Mouse (Mus musculus) MEL (cell line): ENCODE results near the gene Sumf1. TPM values are rescaled to one million over a fixed set of nuclear protein-coding genes. Genes with fewer than 3 reads are reported as not detected.

ENCODE experiments used
- DNase-seq: peaks from one replicate; pipeline ENCODE4 v3.0.0; 2011; ENCODE audit warnings: low read depth, low spot score
- H3K27ac ChIP-seq: 2 replicates; pipeline ENCODE4 v1.5.1; 2012; ENCODE audit warnings: low read depth, mild to moderate bottlenecking, control low read depth, low read length, moderate library complexity; ENCODE audit not compliant: control insufficient read depth
- H3K27me3 ChIP-seq, 2 experiments: fragments of 150-350 bp in 1 of 2; sonication (generic) in 1 of 2; 2 replicates each; pipeline ENCODE4 v1.6.1; 2012; ENCODE audit warnings: low read length in 2 of 2, mild to moderate bottlenecking in 2 of 2, improper control_type of control experiment in 1 of 2, moderate library complexity in 1 of 2; ENCODE audit not compliant: insufficient read depth in 2 of 2, control insufficient read depth in 1 of 2
- H3K36me3 ChIP-seq, 2 experiments: 2 replicates each; pipeline ENCODE4 v1.6.1; 2012 to 2014; ENCODE audit warnings: low read length in 2 of 2, improper control_type of control experiment in 1 of 2, inconsistent platforms in 1 of 2, mild to moderate bottlenecking in 1 of 2; ENCODE audit not compliant: insufficient read depth in 2 of 2, control insufficient read depth in 1 of 2
- H3K4me1 ChIP-seq, 2 experiments: fragments of 150-350 bp in 1 of 2; sonication (generic) in 1 of 2; 2 replicates each; pipeline ENCODE4 v1.6.1; 2012; ENCODE audit warnings: low read length in 2 of 2, improper control_type of control experiment in 1 of 2, mild to moderate bottlenecking in 1 of 2; ENCODE audit not compliant: insufficient read depth in 2 of 2, control insufficient read depth in 1 of 2
- H3K4me3 ChIP-seq, 2 experiments: fragments of 150-350 bp in 1 of 2; sonication (generic) in 1 of 2; 2 replicates each; pipeline ENCODE4 v1.5.1; 2012; ENCODE audit warnings: low read depth in 2 of 2, low read length in 2 of 2, mild to moderate bottlenecking in 2 of 2, moderate library complexity in 2 of 2, control low read depth in 1 of 2, improper control_type of control experiment in 1 of 2; ENCODE audit not compliant: control insufficient read depth in 1 of 2, insufficient read depth in 1 of 2
- H3K79me2 ChIP-seq: 2 replicates; pipeline ENCODE4 v1.6.1; 2012; ENCODE audit warnings: mild to moderate bottlenecking, low read length, moderate library complexity; ENCODE audit not compliant: control insufficient read depth, poor library complexity, insufficient read depth
- H3K9ac ChIP-seq: 2 replicates; pipeline ENCODE4 v1.6.1; 2012; ENCODE audit warnings: low read depth, mild to moderate bottlenecking, control low read depth, low read length, moderate library complexity; ENCODE audit not compliant: control insufficient read depth, poor library complexity, severe bottlenecking
- H3K9me3 ChIP-seq: fragments of 150-350 bp; sonication (generic); replicated peaks from 2 replicates; pipeline ENCODE4 v1.6.1; 2012; ENCODE audit warnings: mild to moderate bottlenecking, low read length, improper control_type of control experiment, moderate library complexity; ENCODE audit not compliant: insufficient read depth
- CHD1 ChIP-seq: IDR thresholded peaks from 2 replicates; pipeline ENCODE4 v1.6.1; 2012; ENCODE audit warnings: low read depth, mild to moderate bottlenecking, inconsistent platforms, low read length, improper control_type of control experiment
- CHD2 ChIP-seq: IDR thresholded peaks from 2 replicates; pipeline ENCODE4 v1.6.1; 2011; ENCODE audit warnings: low read length, improper control_type of control experiment
- CTCF ChIP-seq, 3 experiments: IDR thresholded peaks in 2 of 3; conservative IDR thresholded peaks in 1 of 3; 2 replicates each; pipeline ENCODE4 v1.5.1; 2011 to 2012; ENCODE audit warnings: low read length in 3 of 3, low read depth in 2 of 3, mild to moderate bottlenecking in 2 of 3, improper control_type of control experiment in 1 of 3, inconsistent platforms in 1 of 3, mixed read lengths in 1 of 3, moderate library complexity in 1 of 3; ENCODE audit not compliant: control insufficient read depth in 1 of 3, insufficient read depth in 1 of 3, poor library complexity in 1 of 3, severe bottlenecking in 1 of 3
- E2F4 ChIP-seq: IDR thresholded peaks from 2 replicates; pipeline ENCODE4 v1.6.1; 2011; ENCODE audit warnings: low read depth, low read length, improper control_type of control experiment, borderline replicate concordance
- EP300 ChIP-seq, 2 experiments: IDR thresholded peaks; 2 replicates each; pipeline ENCODE4 v1.6.1; 2011; ENCODE audit warnings: improper control_type of control experiment in 2 of 2, low read length in 2 of 2, low read depth in 1 of 2, mild to moderate bottlenecking in 1 of 2
- ETS1 ChIP-seq: IDR thresholded peaks from 2 replicates; pipeline ENCODE4 v1.6.1; 2012; ENCODE audit warnings: low read depth, mild to moderate bottlenecking, inconsistent platforms, low read length, improper control_type of control experiment, moderate library complexity
- GABPA ChIP-seq: IDR thresholded peaks from 2 replicates; pipeline ENCODE4 v1.6.1; 2012; ENCODE audit warnings: low read depth, mild to moderate bottlenecking, inconsistent platforms, low read length, improper control_type of control experiment, moderate library complexity
- GATA1 ChIP-seq: IDR thresholded peaks from 2 replicates; pipeline ENCODE4 v1.6.1; 2011; ENCODE audit warnings: low read depth, low read length, improper control_type of control experiment
- HCFC1 ChIP-seq: IDR thresholded peaks from 2 replicates; pipeline ENCODE4 v1.6.1; 2012; ENCODE audit warnings: low read depth, mild to moderate bottlenecking, inconsistent platforms, low read length, improper control_type of control experiment, moderate library complexity
- JUND ChIP-seq: IDR thresholded peaks from 2 replicates; pipeline ENCODE4 v1.6.1; 2011; ENCODE audit warnings: low read depth, mild to moderate bottlenecking, improper control_type of control experiment, low read length
- KAT2A ChIP-seq: conservative IDR thresholded peaks from 2 replicates; pipeline ENCODE4 v1.6.1; 2012; ENCODE audit warnings: low read depth, low read length, improper control_type of control experiment, inconsistent platforms
- MAZ ChIP-seq: IDR thresholded peaks from 2 replicates; pipeline ENCODE4 v1.6.1; 2012; ENCODE audit warnings: low read depth, mild to moderate bottlenecking, inconsistent platforms, low read length, improper control_type of control experiment
- MEF2A ChIP-seq: IDR thresholded peaks from 2 replicates; pipeline ENCODE4 v1.6.1; 2014; ENCODE audit warnings: low read depth, mild to moderate bottlenecking, inconsistent platforms, low read length, improper control_type of control experiment; ENCODE audit not compliant: poor library complexity, insufficient replicate concordance, severe bottlenecking; ENCODE audit errors: extremely low read depth
- NELFE ChIP-seq: IDR thresholded peaks from 2 replicates; pipeline ENCODE4 v1.6.1; 2011; ENCODE audit warnings: low read depth, low read length, improper control_type of control experiment
- NRF1 ChIP-seq: IDR thresholded peaks from 2 replicates; pipeline ENCODE4 v1.6.1; 2014; ENCODE audit warnings: low read depth, mild to moderate bottlenecking, inconsistent platforms, low read length, improper control_type of control experiment, moderate library complexity; ENCODE audit not compliant: poor library complexity, insufficient read depth, severe bottlenecking
- POLR2A ChIP-seq, 2 experiments: IDR thresholded peaks; 2 replicates each; pipeline ENCODE4 v1.6.1; 2011 to 2012; ENCODE audit warnings: low read length in 2 of 2, mild to moderate bottlenecking in 2 of 2, control low read depth in 1 of 2, improper control_type of control experiment in 1 of 2, low read depth in 1 of 2, moderate library complexity in 1 of 2; ENCODE audit not compliant: control insufficient read depth in 1 of 2, insufficient read depth in 1 of 2, poor library complexity in 1 of 2
- RAD21 ChIP-seq: IDR thresholded peaks from 2 replicates; pipeline ENCODE4 v1.6.1; 2011; ENCODE audit warnings: mild to moderate bottlenecking, low read depth, low read length, improper control_type of control experiment
- RCOR1 ChIP-seq: IDR thresholded peaks from 2 replicates; pipeline ENCODE4 v1.6.1; 2012; ENCODE audit warnings: low read depth, mild to moderate bottlenecking, inconsistent platforms, low read length, improper control_type of control experiment
- SIN3A ChIP-seq: IDR thresholded peaks from 2 replicates; pipeline ENCODE4 v1.6.1; 2012; ENCODE audit warnings: low read length, improper control_type of control experiment, inconsistent platforms
- TAL1 ChIP-seq: IDR thresholded peaks from 2 replicates; pipeline ENCODE4 v1.6.1; 2012; ENCODE audit warnings: mild to moderate bottlenecking, inconsistent platforms, low read length, moderate library complexity, mixed read lengths
- TBP ChIP-seq: IDR thresholded peaks from 2 replicates; pipeline ENCODE4 v1.8.0; 2011; ENCODE audit warnings: low read depth, low read length, improper control_type of control experiment
- TCF12 ChIP-seq: IDR thresholded peaks from 2 replicates; pipeline ENCODE4 v1.6.1; 2014; ENCODE audit warnings: low read depth, mild to moderate bottlenecking, inconsistent platforms, low read length, improper control_type of control experiment, moderate library complexity
- UBTF ChIP-seq: IDR thresholded peaks from 2 replicates; pipeline ENCODE4 v1.6.1; 2012; ENCODE audit warnings: low read depth, mild to moderate bottlenecking, inconsistent platforms, low read length, improper control_type of control experiment, moderate library complexity, borderline replicate concordance; ENCODE audit not compliant: insufficient read depth
- USF1 ChIP-seq: IDR thresholded peaks from 2 replicates; pipeline ENCODE4 v1.6.1; 2014; ENCODE audit warnings: low read depth, mild to moderate bottlenecking, inconsistent platforms, low read length, improper control_type of control experiment, moderate library complexity
- USF2 ChIP-seq, 2 experiments: IDR thresholded peaks; 2 replicates each; pipeline ENCODE4 v1.6.1; 2011 to 2012; ENCODE audit warnings: improper control_type of control experiment in 2 of 2, low read length in 2 of 2, borderline replicate concordance in 1 of 2, inconsistent platforms in 1 of 2, low read depth in 1 of 2, mild to moderate bottlenecking in 1 of 2; ENCODE audit not compliant: insufficient read depth in 1 of 2
- ZC3H11A ChIP-seq: IDR thresholded peaks from 2 replicates; pipeline ENCODE4 v1.6.1; 2012; ENCODE audit warnings: low read depth, mild to moderate bottlenecking, inconsistent platforms, low read length, improper control_type of control experiment
- polyA plus RNA-seq, 2 experiments: library from polyadenylated mRNA; stranded (reverse) in 1 of 2; unstranded in 1 of 2; fragments of >175 nt in 1 of 2; fragments of >200 nt in 1 of 2; gene quantifications; 2 replicates each; pipeline versions ENCODE4 v1.2.1 to v1.2.4; 2012; ENCODE audit warnings: low replicate concordance in 2 of 2, low read depth in 1 of 2; ENCODE audit not compliant: insufficient read length in 2 of 2, insufficient read depth in 1 of 2, missing spikeins in 1 of 2
- total RNA-seq: library from RNA; depleted of rRNA; stranded (reverse); fragments of 300-350 nt; gene quantifications from 2 replicates; pipeline ENCODE4 v1.2.3, GENCODE M21; 2012

Gene Sumf1
- total and polyA plus RNA-seq, 3 experiments: 9.4 to 11.2 TPM; not detected in 1

DNA sequence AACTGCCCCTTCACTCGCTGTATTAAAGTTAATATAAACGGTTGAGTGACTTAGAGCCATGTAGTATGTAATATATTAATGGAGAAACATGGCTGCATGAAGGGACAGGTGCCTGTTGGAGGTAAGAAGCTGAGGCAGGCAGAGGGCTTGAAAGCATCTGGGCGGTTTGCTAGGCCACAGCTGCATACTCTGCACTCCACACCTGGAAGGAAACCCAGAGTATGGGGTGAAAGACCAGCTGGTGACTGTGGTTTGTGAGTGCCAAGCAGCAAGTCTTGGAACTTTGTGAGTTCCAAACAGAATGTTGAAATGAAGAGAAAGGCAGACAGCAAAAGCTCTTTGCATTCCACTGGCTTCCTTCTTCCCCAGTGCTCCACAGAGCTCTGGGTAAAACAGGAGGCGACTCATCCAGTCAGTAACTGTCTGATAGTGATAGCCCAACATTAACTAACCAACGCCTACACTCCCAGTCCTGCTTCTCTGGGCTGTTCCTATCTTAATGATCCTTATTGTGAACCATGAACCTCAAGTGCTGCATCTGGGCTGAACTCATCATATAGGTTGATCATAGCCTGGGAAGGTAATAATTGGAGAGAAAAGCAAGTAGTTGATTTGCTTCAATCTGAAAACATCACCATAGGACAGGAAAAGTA, 21.7 kb upstream of the Sumf1 start:
- Histone ChIP-seq H3K79me2 (no peaks in the 10 kb centered on the region), H3K36me3 (peaks cover 0 to 13% of the 10 kb centered on the region in 2 experiments; a peak in 2 of 4 replicates), H3K9ac (no peak overlapping the region), H3K9me3 (no peaks in the 10 kb centered on the region), H3K4me1 (peaks cover 0 to 13% of the 10 kb centered on the region in 2 experiments; a peak in 2 of 4 replicates), H3K27ac (no peak overlapping the region), H3K4me3 (no peak overlapping the region), H3K27me3 (no peaks in the 10 kb centered on the region; a peak in 1 of 4 replicates)
- DNase-seq: peak; percentile 62
- TF ChIP-seq GATA1 (peak; percentile 28; the same call in 1 of the 2 replicates), USF2 (IDR thresholded peaks at IDR 0.05; ENCODE audit: borderline replicate concordance in 1 of 2, insufficient read depth in 1 of 2, low read depth in 1 of 2, low read length in 2 of 2) (no peak), MAZ (no peak), RCOR1 (no peak), EP300 (IDR thresholded peaks at IDR 0.05; ENCODE audit: low read depth in 1 of 2, low read length in 2 of 2) (peak; percentile 44 to 56; a peak in 3 of 4 replicates), TCF12 (no peak), NELFE (no peak), SIN3A (no peak), USF1 (no peak), E2F4 (no peak), CHD2 (no peak), MEF2A (no peak), NRF1 (no peak), POLR2A (IDR thresholded peaks at IDR 0.05; ENCODE audit: control insufficient read depth in 1 of 2, insufficient read depth in 1 of 2, low read depth in 1 of 2, low read length in 2 of 2, poor library complexity in 1 of 2) (no peak), GABPA (no peak), CHD1 (no peak), CTCF (IDR thresholded peaks at IDR 0.05 in 2 of 3, conservative IDR thresholded peaks at IDR 0.05 in 1 of 3; ENCODE audit: control insufficient read depth in 1 of 3, insufficient read depth in 1 of 3, low read depth in 2 of 3, low read length in 3 of 3, poor library complexity in 1 of 3, severe bottlenecking in 1 of 3) (no peak), RAD21 (no peak), KAT2A (no peak), TBP (no peak), HCFC1 (no peak), JUND (no peak), TAL1 (peak; percentile 37; the same call in 1 of the 2 replicates), ETS1 (no peak), UBTF (no peak), ZC3H11A (no peak)
